Mouse (Mus musculus): ENCODE results near the gene Pex3. TPM values are rescaled to one million over a fixed set of nuclear protein-coding genes. Genes with fewer than 3 reads are reported as not detected.
"Not testable (repeated sequence)": the region's sequence is repeated elsewhere in the genome, so short reads cannot be mapped to it uniquely, and the experiment has no call there.

Gene Pex3
- polyA plus RNA-seq, 2 experiments: 7.5 to 10.6 TPM

DNA sequence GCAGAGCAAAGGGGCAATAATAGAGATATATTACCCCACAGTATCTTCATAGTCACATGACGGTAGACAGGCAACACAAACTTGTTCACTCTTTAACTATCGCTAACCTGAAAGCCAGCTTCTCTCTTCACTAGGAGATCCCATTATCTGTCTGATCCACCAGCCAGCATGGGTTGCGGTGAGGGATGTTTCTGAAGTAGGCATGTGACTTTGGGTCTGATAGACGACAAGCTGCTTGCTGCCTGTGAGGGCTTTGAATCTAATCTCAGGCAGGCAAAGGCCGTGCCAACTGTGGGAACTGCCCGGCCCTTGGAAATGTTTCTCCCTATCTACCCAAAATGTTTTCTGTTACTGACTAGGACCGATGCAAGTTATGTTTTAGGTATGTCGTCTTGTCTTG, 50.6 kb downstream of the Pex3 start:
- TF ChIP-seq CTCF (IDR thresholded peaks at IDR 0.05; ENCODE audit: low read depth): no peak
- peak; percentile 92 for TF ChIP-seq EP300 (IDR thresholded peaks at IDR 0.05; ENCODE audit: low read depth)
- peak; percentile 79 to 84 (median 83) for DNase-seq (ENCODE audit: low read depth in 3 of 3, low spot score in 3 of 3)
- peak; percentile 85 for ATAC-seq (ENCODE audit: insufficient read depth)
- WGBS (ENCODE audit: insufficient replicate concordance): 11% methylated on average over 8 of the region's 8 CpGs
- Histone ChIP-seq H3K4me3 (ENCODE audit: insufficient read depth in 1 of 2, low read depth in 2 of 2, low read length in 2 of 2) (peak overlapping the region; percentile 29 to 63), H3K27ac (peak overlapping the region; percentile 41), H3K27me3 (ENCODE audit: control insufficient read depth, insufficient read depth, low read length) (no peaks in the 10 kb centered on the region), H3K36me3 (replicated peaks; ENCODE audit: control insufficient read depth, insufficient read depth, low read depth) (peaks cover 13% of the 10 kb centered on the region), H3K4me1 (replicated peaks; ENCODE audit: control insufficient read depth in 2 of 2, insufficient read depth in 2 of 2, low read length in 1 of 2) (peaks cover 7 to 23% of the 10 kb centered on the region in 2 experiments), H3K9me3 (ENCODE audit: control insufficient read depth, low read length) (no peaks in the 10 kb centered on the region), H3K4me2 (ENCODE audit: low read depth) (peak overlapping the region; percentile 79), H3K9ac (replicated peaks) (peak overlapping the region; percentile 79)

- not testable (repeated sequence) for H3K27me3 ChIP-seq (ENCODE audit: control insufficient read depth, insufficient read depth, low read length); DNase-seq (ENCODE audit: low read depth in 3 of 3, low spot score in 3 of 3); H3K9me3 ChIP-seq (ENCODE audit: control insufficient read depth, low read length)
- ATAC-seq (ENCODE audit: insufficient read depth): peak; percentile 7; the same call in 1 of the 2 replicates
- peak overlapping the region; percentile 79 for H3K9ac ChIP-seq (replicated peaks)
- peak overlapping the region; percentile 41 for H3K27ac ChIP-seq
- H3K4me3 ChIP-seq (ENCODE audit: insufficient read depth in 1 of 2, low read depth in 2 of 2, low read length in 2 of 2): peak overlapping the region; percentile 63 to 85
- peak overlapping the region; percentile 79 for H3K4me2 ChIP-seq (ENCODE audit: low read depth)
- 31% methylated on average over 4 of the region's 4 CpGs for WGBS (ENCODE audit: insufficient replicate concordance)
- H3K36me3 ChIP-seq (replicated peaks; ENCODE audit: control insufficient read depth, insufficient read depth, low read depth): peaks cover 10% of the 10 kb centered on the region
- H3K4me1 ChIP-seq (replicated peaks; ENCODE audit: control insufficient read depth in 2 of 2, insufficient read depth in 2 of 2, low read length in 1 of 2): peaks cover 7 to 21% of the 10 kb centered on the region in 2 experiments
Observed at GRCm38 (mm10) chr10:13501533-13501932, 51.4 kb downstream of the Pex3 start.

- peak; percentile 75 for ATAC-seq (ENCODE audit: insufficient read depth)
- peak overlapping the region; percentile 41; the same call in 1 of the 2 replicates for H3K27ac ChIP-seq
- peak; percentile 70 to 77 (median 73) for DNase-seq (ENCODE audit: low read depth in 3 of 3, low spot score in 3 of 3)
- H3K9ac ChIP-seq (replicated peaks): peak overlapping the region; percentile 79
- peaks cover 10% of the 10 kb centered on the region for H3K36me3 ChIP-seq (replicated peaks; ENCODE audit: control insufficient read depth, insufficient read depth, low read depth)
- H3K4me2 ChIP-seq (ENCODE audit: low read depth): peak overlapping the region; percentile 79
- H3K9me3 ChIP-seq (ENCODE audit: control insufficient read depth, low read length): no peaks in the 10 kb centered on the region
- TF ChIP-seq EP300 (IDR thresholded peaks at IDR 0.05; ENCODE audit: low read depth) (no peak), CTCF (IDR thresholded peaks at IDR 0.05; ENCODE audit: low read depth) (no peak)
- WGBS (ENCODE audit: insufficient replicate concordance): under 1% methylated on average over 28 of the region's 30 CpGs
- peaks cover 7 to 18% of the 10 kb centered on the region in 2 experiments for H3K4me1 ChIP-seq (replicated peaks; ENCODE audit: control insufficient read depth in 2 of 2, insufficient read depth in 2 of 2, low read length in 1 of 2)
- H3K27me3 ChIP-seq (ENCODE audit: control insufficient read depth, insufficient read depth, low read length): no peaks in the 10 kb centered on the region
- H3K4me3 ChIP-seq (ENCODE audit: insufficient read depth in 1 of 2, low read depth in 2 of 2, low read length in 2 of 2): peak overlapping the region; percentile 63 to 85
Observed at GRCm38 (mm10) chr10:13500938-13501496, 51.9 kb downstream of the Pex3 start.

GRCm38 (mm10) chr10:13500473-13500872, 52.5 kb downstream of the Pex3 start:
- Histone ChIP-seq H3K4me3 (ENCODE audit: insufficient read depth in 1 of 2, low read depth in 2 of 2, low read length in 2 of 2) (peak overlapping the region; percentile 63 to 85), H3K4me1 (replicated peaks; ENCODE audit: control insufficient read depth in 2 of 2, insufficient read depth in 2 of 2, low read length in 1 of 2) (peaks cover 7 to 16% of the 10 kb centered on the region in 2 experiments), H3K27ac (no peak overlapping the region), H3K36me3 (replicated peaks; ENCODE audit: control insufficient read depth, insufficient read depth, low read depth) (peaks cover 10% of the 10 kb centered on the region; the same call in 1 of the 2 replicates), H3K27me3 (ENCODE audit: control insufficient read depth, insufficient read depth, low read length) (no peaks in the 10 kb centered on the region), H3K9ac (replicated peaks) (peak overlapping the region; percentile 79; the same call in 1 of the 2 replicates), H3K4me2 (ENCODE audit: low read depth) (peak overlapping the region; percentile 79), H3K9me3 (ENCODE audit: control insufficient read depth, low read length) (no peaks in the 10 kb centered on the region)
- TF ChIP-seq CTCF (IDR thresholded peaks at IDR 0.05; ENCODE audit: low read depth) (no peak), EP300 (IDR thresholded peaks at IDR 0.05; ENCODE audit: low read depth) (no peak)
- no peak for DNase-seq (ENCODE audit: low read depth in 3 of 3, low spot score in 3 of 3)
- no peak for ATAC-seq (ENCODE audit: insufficient read depth)
- 29% methylated on average over 9 of the region's 9 CpGs for WGBS (ENCODE audit: insufficient replicate concordance)

GRCm38 (mm10) chr10:13499331-13499730, 53.6 kb downstream of the Pex3 start, which contains the start of gene Fuca2:
TSS of gene Fuca2 (plus strand) at chr10:13499540.
- Histone ChIP-seq H3K9me3 (ENCODE audit: control insufficient read depth, low read length) (no peaks in the 10 kb centered on the region), H3K27ac (no peak within 1 kb of the TSS), H3K36me3 (replicated peaks; ENCODE audit: control insufficient read depth, insufficient read depth, low read depth) (peaks cover 3% of the 10 kb centered on the region; the same call in 1 of the 2 replicates), H3K9ac (replicated peaks) (no peak within 1 kb of the TSS; the same call in 1 of the 2 replicates), H3K4me1 (replicated peaks; ENCODE audit: control insufficient read depth in 2 of 2, insufficient read depth in 2 of 2, low read length in 1 of 2) (peaks cover 7 to 14% of the 10 kb centered on the region in 2 experiments), H3K27me3 (ENCODE audit: control insufficient read depth, insufficient read depth, low read length) (no peaks in the 10 kb centered on the region), H3K4me3 (ENCODE audit: insufficient read depth in 1 of 2, low read depth in 2 of 2, low read length in 2 of 2) (peak within 1 kb of the TSS in 1 of 2 experiments; percentile 63; a peak in 1 of 4 replicates), H3K4me2 (ENCODE audit: low read depth) (peak within 1 kb of the TSS; percentile 79)
- WGBS (ENCODE audit: insufficient replicate concordance): 46% methylated on average over 2 of the region's 2 CpGs
- no peak for DNase-seq (ENCODE audit: low read depth in 3 of 3, low spot score in 3 of 3)
- no peak for ATAC-seq (ENCODE audit: insufficient read depth)
- TF ChIP-seq CTCF (IDR thresholded peaks at IDR 0.05; ENCODE audit: low read depth) (no peak), EP300 (IDR thresholded peaks at IDR 0.05; ENCODE audit: low read depth) (no peak)
